Mouse (Mus musculus) hindbrain, embryonic 12.5 days (tissue): ENCODE results near the gene Svs5. TPM values are rescaled to one million over a fixed set of nuclear protein-coding genes. Genes with fewer than 3 reads are reported as not detected.
"Not testable (repeated sequence)": the region's sequence is repeated elsewhere in the genome, so short reads cannot be mapped to it uniquely, and the experiment has no call there.

Source experiments
- ATAC-seq: fragments of 200-750 bp; cut with Nextera tagmentation; 2 replicates; pipeline ENCODE4 v1.8.0; 2017; ENCODE audit warnings: moderate TSS enrichment; ENCODE audit not compliant: low FRiP score
- H3K27ac ChIP-seq: fragments of 300-500 bp; sonication (generic); 2 replicates; pipeline ENCODE4 v1.5.1; 2016; ENCODE audit warnings: mild to moderate bottlenecking
- H3K27me3 ChIP-seq: fragments of 300-500 bp; sonication (generic); 2 replicates; pipeline ENCODE4 v1.6.1; 2016; ENCODE audit warnings: mild to moderate bottlenecking
- H3K36me3 ChIP-seq: fragments of 300-500 bp; sonication (generic); 2 replicates; pipeline ENCODE4 v1.6.1; 2016; ENCODE audit warnings: mild to moderate bottlenecking
- H3K4me1 ChIP-seq: fragments of 300-500 bp; sonication (generic); 2 replicates; pipeline ENCODE4 v1.6.1; 2016
- H3K4me2 ChIP-seq: fragments of 300-500 bp; sonication (generic); replicated peaks from 2 replicates; pipeline ENCODE4 v1.6.1; 2016; ENCODE audit warnings: mild to moderate bottlenecking
- H3K4me3 ChIP-seq: fragments of 300-500 bp; sonication (generic); 2 replicates; pipeline ENCODE4 v1.5.1; 2016; ENCODE audit warnings: mild to moderate bottlenecking
- H3K9ac ChIP-seq: fragments of 300-500 bp; sonication (generic); 2 replicates; pipeline ENCODE4 v1.6.1; 2016; ENCODE audit warnings: mild to moderate bottlenecking, moderate library complexity
- H3K9me3 ChIP-seq: fragments of 300-500 bp; sonication (generic); replicated peaks from 2 replicates; pipeline ENCODE4 v1.6.1; 2016; ENCODE audit warnings: mild to moderate bottlenecking
- WGBS: fragments of 180-500 bp; shearing (Covaris S2); methylation state at CpG from one replicate; pipeline ENCODE4 v1.1.7; 2016; 5-methylcytosine and 5-hydroxymethylcytosine counted together
- polyA plus RNA-seq: library from polyadenylated mRNA; unstranded; fragments of >200 nt; fragmentation: Nextera tagmentation; extraction: Ambion mirVana; gene quantifications from 2 replicates; pipeline ENCODE4 v1.2.1, GENCODE M21; 2016

Svs5 gene
- not detected in 2 replicates for polyA plus RNA-seq

- not testable (repeated sequence) for H3K4me2 ChIP-seq, H3K9me3 ChIP-seq, ATAC-seq, H3K4me1 ChIP-seq, H3K36me3 ChIP-seq, H3K27ac ChIP-seq, H3K4me3 ChIP-seq, H3K9ac ChIP-seq, H3K27me3 ChIP-seq
- WGBS, result 84% methylated on average over 3 of the region's 3 CpGs
Measured at GRCm38 (mm10) chr2:164332440-164332839, at the start of gene Svs5. Gene Svs5 (plus strand): TSS chr2:164332740.

- not testable (repeated sequence) for H3K4me3 ChIP-seq, H3K27me3 ChIP-seq, H3K9me3 ChIP-seq, ATAC-seq, H3K36me3 ChIP-seq, H3K9ac ChIP-seq, H3K4me2 ChIP-seq, H3K4me1 ChIP-seq, H3K27ac ChIP-seq
- 68% methylated on average over 1 of the region's 1 CpGs for WGBS
Measured at GRCm38 (mm10) chr2:164288968-164289367, 43.6 kb upstream of the Svs5 start, which contains the start of gene Svs3a. Gene Svs3a (plus strand): TSS chr2:164289268.

- H3K9ac ChIP-seq, result no peak overlapping the region
- no peaks in the 10 kb centered on the region for H3K36me3 ChIP-seq
- H3K4me1 ChIP-seq, result no peaks in the 10 kb centered on the region
- no peaks in the 10 kb centered on the region for H3K27me3 ChIP-seq
- ATAC-seq, result no peak
- H3K9me3 ChIP-seq, result no peaks in the 10 kb centered on the region
- 85% methylated on average over 5 of the region's 5 CpGs for WGBS
- no peak overlapping the region for H3K4me2 ChIP-seq
- H3K4me3 ChIP-seq, result no peak overlapping the region
- no peak overlapping the region for H3K27ac ChIP-seq
Measured at GRCm38 (mm10) chr2:164312599-164312998, 19.9 kb upstream of the Svs5 start.

DNA sequence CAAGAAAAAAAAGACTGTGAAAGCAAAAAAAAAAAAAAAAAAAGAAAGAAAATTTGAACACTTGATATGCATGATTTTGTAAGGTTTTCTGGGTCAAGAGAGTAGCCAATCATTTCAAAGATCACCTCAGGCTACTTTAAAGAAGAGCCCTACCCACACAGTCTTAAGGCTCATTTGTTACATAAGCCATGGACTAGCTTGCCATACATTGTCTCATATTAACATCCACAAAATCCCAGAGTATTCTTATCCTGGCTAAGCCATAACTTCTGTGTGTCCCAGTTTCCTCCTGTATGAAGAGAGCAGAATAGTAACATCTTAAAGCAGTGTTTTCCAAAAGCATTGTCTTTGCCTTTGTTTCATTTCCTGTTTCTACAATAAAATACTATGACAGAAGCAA is 17.1 kb upstream of the Svs5 start:
- H3K36me3 ChIP-seq, H3K4me2 ChIP-seq, ATAC-seq, H3K27me3 ChIP-seq, H3K27ac ChIP-seq, H3K4me3 ChIP-seq, H3K9me3 ChIP-seq, H3K4me1 ChIP-seq, H3K9ac ChIP-seq: not testable (repeated sequence)

GRCm38 (mm10) chr2:164316451-164316850 is 16.1 kb upstream of the Svs5 start, which contains the start of gene Svs6:
Gene Svs6 (plus strand): TSS chr2:164316751.
- WGBS, result 68% methylated on average over 1 of the region's 1 CpGs

DNA sequence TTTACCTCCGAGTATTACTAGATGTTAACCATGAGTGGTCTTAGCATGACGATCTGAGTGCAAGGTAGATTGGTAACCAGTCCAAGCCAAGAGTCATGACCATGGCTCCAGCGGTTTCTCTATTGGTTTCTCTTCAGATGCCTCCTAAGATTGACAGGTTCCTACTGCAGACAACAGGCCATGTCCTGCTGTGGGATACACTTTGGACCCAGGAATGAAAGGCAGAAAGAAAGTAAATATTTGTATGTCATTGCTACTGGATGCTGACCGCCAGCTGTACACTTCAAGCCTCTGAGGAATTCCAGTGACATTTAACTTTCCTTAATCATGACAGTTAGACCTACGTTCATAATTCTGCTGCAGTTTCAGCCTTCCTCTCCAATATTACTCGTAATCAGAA is 11.6 kb upstream of the Svs5 start:
- Histone ChIP-seq H3K9ac (no peak overlapping the region), H3K27ac (no peak overlapping the region), H3K4me2 (no peak overlapping the region), H3K36me3 (no peaks in the 10 kb centered on the region), H3K4me3 (no peak overlapping the region), H3K4me1 (no peaks in the 10 kb centered on the region), H3K9me3 (no peaks in the 10 kb centered on the region), H3K27me3 (no peaks in the 10 kb centered on the region)
- ATAC-seq, result no peak
- whole genome bisulfite sequencing, result 88% methylated on average over 6 of the region's 6 CpGs

More at GRCm38 (mm10) chr2:164316451-164316850, 16.1 kb upstream of the Svs5 start, which contains the start of gene Svs6:
- ATAC-seq, H3K36me3 ChIP-seq, H3K4me1 ChIP-seq, H3K9ac ChIP-seq, H3K4me3 ChIP-seq, H3K4me2 ChIP-seq, H3K27me3 ChIP-seq, H3K9me3 ChIP-seq, H3K27ac ChIP-seq: not testable (repeated sequence)

DNA sequence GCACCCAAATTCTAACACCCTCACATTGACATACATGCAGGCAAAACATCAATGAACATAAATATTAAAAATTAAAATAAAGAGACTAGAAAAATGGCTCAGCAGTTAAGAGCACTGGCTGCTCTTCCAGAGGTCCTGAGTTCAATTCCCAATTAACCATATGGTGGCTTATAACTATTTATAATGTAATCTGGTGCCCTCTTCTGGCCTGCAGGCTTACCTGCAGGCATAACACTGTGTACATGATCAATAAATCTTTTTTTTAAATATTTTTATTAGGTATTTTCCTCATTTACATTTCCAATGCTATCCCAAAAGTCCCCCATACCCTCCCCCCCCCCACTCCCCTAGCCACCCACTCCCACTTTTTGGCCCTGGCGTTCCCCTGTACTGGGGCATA is 11.2 kb downstream of the Svs5 start:
- WGBS, result 64% methylated on average over 1 of the region's 1 CpGs
- H3K9ac ChIP-seq, H3K27me3 ChIP-seq, H3K9me3 ChIP-seq, H3K36me3 ChIP-seq, H3K4me1 ChIP-seq, H3K27ac ChIP-seq, ATAC-seq, H3K4me2 ChIP-seq, H3K4me3 ChIP-seq: not testable (repeated sequence)

GRCm38 (mm10) chr2:164347697-164348096 is 15.2 kb downstream of the Svs5 start:
- ATAC-seq, H3K9ac ChIP-seq, H3K36me3 ChIP-seq, H3K4me1 ChIP-seq, H3K4me2 ChIP-seq, H3K9me3 ChIP-seq, H3K27ac ChIP-seq, H3K27me3 ChIP-seq, H3K4me3 ChIP-seq: not testable (repeated sequence)

GRCm38 (mm10) chr2:164348980-164349379 is 16.4 kb downstream of the Svs5 start:
- Histone ChIP-seq H3K9ac (no peak overlapping the region), H3K4me3 (no peak overlapping the region), H3K9me3 (no peaks in the 10 kb centered on the region), H3K36me3 (no peaks in the 10 kb centered on the region), H3K27me3 (no peaks in the 10 kb centered on the region), H3K4me1 (no peaks in the 10 kb centered on the region), H3K27ac (no peak overlapping the region), H3K4me2 (no peak overlapping the region)
- 94% methylated on average over 3 of the region's 3 CpGs for WGBS
- ATAC-seq, result no peak

- Histone ChIP-seq H3K27me3 (no peaks in the 10 kb centered on the region), H3K4me3 (no peak overlapping the region), H3K27ac (no peak overlapping the region), H3K4me1 (no peaks in the 10 kb centered on the region), H3K4me2 (no peak overlapping the region), H3K9ac (no peak overlapping the region), H3K9me3 (no peaks in the 10 kb centered on the region), H3K36me3 (no peaks in the 10 kb centered on the region)
- ATAC-seq, result no peak
- WGBS, result 86% methylated on average over 3 of the region's 3 CpGs
Measured at GRCm38 (mm10) chr2:164352697-164353096, 20.2 kb downstream of the Svs5 start.

DNA sequence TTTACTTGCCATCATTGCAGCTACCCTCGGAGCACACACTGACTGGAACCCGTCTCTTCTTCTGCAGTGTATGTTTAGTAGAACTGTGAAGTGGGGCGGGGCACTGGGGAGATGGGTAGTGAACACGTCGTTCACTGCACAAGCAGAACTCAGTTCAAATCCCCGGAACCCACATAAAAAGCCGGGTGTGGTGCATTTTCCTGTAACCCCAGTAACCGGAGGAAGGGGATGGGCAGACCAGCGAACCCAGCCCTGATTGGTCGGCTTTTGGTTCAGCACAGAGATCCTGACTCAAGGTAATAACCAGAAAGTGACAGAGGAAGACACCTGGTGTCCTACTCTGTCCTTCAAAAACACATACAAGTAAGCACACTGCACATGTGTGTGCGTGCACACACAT is 20.8 kb downstream of the Svs5 start:
- Histone ChIP-seq H3K36me3 (no peaks in the 10 kb centered on the region), H3K27me3 (no peaks in the 10 kb centered on the region), H3K4me2 (no peak overlapping the region), H3K9ac (no peak overlapping the region), H3K9me3 (no peaks in the 10 kb centered on the region), H3K27ac (no peak overlapping the region), H3K4me3 (no peak overlapping the region), H3K4me1 (no peaks in the 10 kb centered on the region)
- 90% methylated on average over 11 of the region's 11 CpGs for WGBS
- no peak for ATAC-seq

- Histone ChIP-seq H3K4me3 (no peak overlapping the region), H3K9me3 (no peaks in the 10 kb centered on the region), H3K27ac (no peak overlapping the region), H3K4me2 (no peak overlapping the region), H3K27me3 (0 out of 2 replicates have a peak, but pooled peaks cover 2% of the 10 kb centered on the region), H3K36me3 (no peaks in the 10 kb centered on the region), H3K9ac (no peak overlapping the region), H3K4me1 (peaks cover 7% of the 10 kb centered on the region; the same call in 1 of the 2 replicates)
- no peak for ATAC-seq
- WGBS, result 82% methylated on average over 11 of the region's 11 CpGs
Measured at GRCm38 (mm10) chr2:164356177-164356967, 23.8 kb downstream of the Svs5 start.

DNA sequence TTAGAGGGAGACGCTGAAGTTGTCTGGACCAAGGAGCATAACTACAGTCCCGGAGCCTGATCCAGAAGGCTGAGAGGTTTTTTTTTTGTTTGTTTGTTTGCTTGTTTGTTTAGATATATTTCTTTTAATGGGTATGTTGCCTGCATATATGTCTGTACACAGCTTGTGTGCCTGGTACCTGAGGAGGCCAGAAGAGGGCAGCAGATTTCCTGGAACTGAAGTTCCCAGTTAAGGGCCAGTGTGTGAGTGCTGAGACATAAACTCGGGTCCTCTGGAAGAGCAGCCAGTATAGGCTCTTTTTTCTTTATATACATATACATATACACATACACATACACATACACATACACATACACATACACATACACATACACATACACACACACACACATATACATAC is 25.8 kb downstream of the Svs5 start:
- Histone ChIP-seq H3K4me3 (no peak overlapping the region), H3K27ac (no peak overlapping the region), H3K4me1 (peaks cover 7% of the 10 kb centered on the region; the same call in 1 of the 2 replicates), H3K4me2 (no peak overlapping the region), H3K9me3 (no peaks in the 10 kb centered on the region), H3K36me3 (no peaks in the 10 kb centered on the region), H3K9ac (no peak overlapping the region), H3K27me3 (0 out of 2 replicates have a peak, but pooled peaks cover 2% of the 10 kb centered on the region)
- WGBS, result 87% methylated on average over 3 of the region's 3 CpGs
- ATAC-seq, result no peak
